Mouse (Mus musculus): ENCODE results near the gene Pln. TPM values are rescaled to one million over a fixed set of nuclear protein-coding genes. Genes with fewer than 3 reads are reported as not detected.

Gene Pln
- polyA plus RNA-seq, 1 experiment from 2014 or later, result 0.93 TPM

Other genes starting within 250 kb of the Pln start
- gene Cep85l, start 42.3 kb downstream of the Pln start, polyA plus RNA-seq (2015; fragmentation: Nextera tagmentation; extraction: Ambion mirVana), result 6.5 and 7.2 TPM in 2 replicates